In the genomic region with DNA sequence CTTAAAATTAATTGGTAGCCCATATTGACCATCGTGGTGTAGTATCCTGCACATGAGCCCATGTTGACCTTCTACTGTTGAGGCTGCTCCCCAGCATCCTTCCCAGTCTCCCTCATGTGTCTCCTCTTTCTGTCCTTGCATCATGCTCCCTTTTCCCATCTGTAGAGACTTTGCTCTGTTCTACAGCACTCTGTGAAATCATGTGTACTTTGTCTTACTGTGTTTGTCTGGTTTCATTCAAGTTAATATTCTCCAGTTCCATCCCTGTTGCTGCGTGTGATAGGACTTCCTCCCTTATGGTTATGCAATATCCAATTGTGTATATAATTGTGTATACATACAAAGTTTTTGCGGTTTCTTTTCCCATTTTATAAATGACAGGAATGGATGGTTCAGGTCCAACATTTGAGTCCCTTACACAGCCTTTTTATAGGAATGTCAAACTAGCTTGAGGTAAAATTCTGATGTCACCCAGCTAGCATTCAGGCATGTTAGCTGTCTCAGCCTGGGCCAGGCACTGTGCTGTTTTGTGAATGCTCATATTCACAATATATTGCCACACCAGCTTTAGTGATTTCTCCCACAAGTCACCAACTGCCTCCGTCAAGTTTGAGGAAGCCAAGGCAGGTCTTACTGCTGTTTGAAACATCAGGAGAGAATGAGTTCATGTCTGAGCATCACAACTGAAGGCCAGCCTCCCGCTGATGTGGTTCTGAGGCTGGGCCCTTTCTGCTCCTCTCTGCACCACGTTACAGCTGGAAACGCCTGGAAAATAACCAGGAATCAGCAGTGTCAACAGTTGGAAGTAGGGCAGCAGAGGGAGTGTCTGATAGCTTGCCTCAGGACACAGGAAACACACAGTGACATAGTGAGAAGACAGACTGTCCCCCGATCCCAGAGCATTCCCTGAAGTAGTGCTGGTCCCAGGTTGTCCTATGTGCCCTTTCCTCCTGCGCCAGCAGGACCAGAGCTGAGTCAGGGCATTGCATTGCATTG, we compare ENCODE assay signal across 15 mouse cellular contexts.
A peak's percentile ranks its signal among the peaks of the same experiment; 100 is the strongest.
DNase-seq lines count a peak whose midpoint lies in the region; ATAC-seq and TF ChIP-seq lines count a peak whose summit lies in the region.
"Had no signal": no experiment of that assay in that cellular context is flagged by ENCODE, and none has a peak within 500 bp of the region (broad histone marks: within the 10 kb centered on the region; RNA-seq: fewer than 3 reads in every experiment).

No protein-coding gene starts in this region.

- TF ChIP-seq CTCF in intestine, postnatal 0 days (IDR thresholded peaks at IDR 0.05; ENCODE audit: low read depth) = no peak
- TF ChIP-seq CTCF in stomach, postnatal 0 days (IDR thresholded peaks at IDR 0.05; ENCODE audit: low read depth) = no peak
- no peak for TF ChIP-seq CTCF in lung, adult 2 months (IDR thresholded peaks at IDR 0.05; ENCODE audit: insufficient read depth, low read length)

- TF ChIP-seq POLR2A in lung, adult 2 months (IDR thresholded peaks at IDR 0.05; ENCODE audit: borderline replicate concordance, extremely low read depth, low read depth, low read length) = no peak

- H3K27me3 ChIP-seq in heart, embryonic 12.5 days (replicated peaks) = no peaks in the 10 kb centered on the region
- no peaks in the 10 kb centered on the region for H3K27me3 ChIP-seq in intestine, postnatal 0 days (replicated peaks; ENCODE audit: control insufficient read depth, insufficient read depth, low read length)
- H3K27me3 ChIP-seq in stomach, postnatal 0 days (ENCODE audit: control insufficient read depth, insufficient read depth, low read length) = no peaks in the 10 kb centered on the region
- H3K27me3 ChIP-seq: CH12.LX; forebrain, embryonic 15.5 days; midbrain, embryonic 15.5 days; neural tube, embryonic 12.5 days had no signal

- H3K27ac ChIP-seq in heart, embryonic 12.5 days (ENCODE audit: poor library complexity, severe bottlenecking) = peak overlapping the region; percentile 12; the same call in 1 of the 2 replicates
- peak overlapping the region; percentile 80 for H3K27ac ChIP-seq in intestine, postnatal 0 days (ENCODE audit: low read depth, low read length)
- H3K27ac ChIP-seq in stomach, postnatal 0 days (replicated peaks) = peak overlapping the region; percentile 30; the same call in 1 of the 2 replicates
- H3K27ac ChIP-seq: forebrain, embryonic 15.5 days; midbrain, embryonic 15.5 days; neural tube, embryonic 12.5 days had no signal

- H3K9ac ChIP-seq in heart, embryonic 12.5 days = no peak overlapping the region
- H3K9ac ChIP-seq in intestine, postnatal 0 days (ENCODE audit: low read depth, low read length) = no peak overlapping the region
- H3K9ac ChIP-seq in stomach, postnatal 0 days (ENCODE audit: low read length) = no peak overlapping the region
- H3K9ac ChIP-seq: forebrain, embryonic 15.5 days; midbrain, embryonic 15.5 days; neural tube, embryonic 12.5 days had no signal

- no peak for TF ChIP-seq EP300 in stomach, postnatal 0 days (optimal IDR thresholded peaks at IDR 0.05)

- peak; percentile 50 for DNase-seq in lung, postnatal 10 days
- DNase-seq in lung, adult 18-20 months = no peak
- DNase-seq in stomach, postnatal 0 days (ENCODE audit: low spot score) = no peak
- no peak for DNase-seq in cerebellum, postnatal 25 days
- no peak for DNase-seq in layer of hippocampus, adult 9-11 months
- no peak for DNase-seq in lung, adult 2 months
- DNase-seq: cerebellum, postnatal 14 days; thymus, adult 18-20 months had no signal

- no peak overlapping the region for H3K4me2 ChIP-seq in heart, embryonic 12.5 days
- H3K4me2 ChIP-seq in intestine, postnatal 0 days (replicated peaks; ENCODE audit: low read depth) = no peak overlapping the region
- no peak overlapping the region for H3K4me2 ChIP-seq in stomach, postnatal 0 days (replicated peaks; ENCODE audit: low read depth)
- H3K4me2 ChIP-seq: forebrain, embryonic 15.5 days; midbrain, embryonic 15.5 days; neural tube, embryonic 12.5 days had no signal

- H3K4me1 ChIP-seq in heart, embryonic 12.5 days (replicated peaks) = peaks cover 13% of the 10 kb centered on the region
- H3K4me1 ChIP-seq in intestine, postnatal 0 days (replicated peaks; ENCODE audit: control insufficient read depth, insufficient read depth, low read length) = peaks cover 7% of the 10 kb centered on the region; the same call in 1 of the 2 replicates
- no peaks in the 10 kb centered on the region; the same call in 1 of the 2 replicates for H3K4me1 ChIP-seq in stomach, postnatal 0 days (replicated peaks; ENCODE audit: control insufficient read depth, insufficient read depth)
- H3K4me1 ChIP-seq in lung, adult 2 months (ENCODE audit: control insufficient read depth, insufficient read depth, low read length) = no peaks in the 10 kb centered on the region
- H3K4me1 ChIP-seq: forebrain, embryonic 15.5 days; midbrain, embryonic 15.5 days; neural tube, embryonic 12.5 days had no signal

- H3K9me3 ChIP-seq in heart, embryonic 12.5 days (replicated peaks) = no peaks in the 10 kb centered on the region
- no peaks in the 10 kb centered on the region for H3K9me3 ChIP-seq in intestine, postnatal 0 days (ENCODE audit: control insufficient read depth)
- H3K9me3 ChIP-seq in stomach, postnatal 0 days (ENCODE audit: control insufficient read depth, low read length) = no peaks in the 10 kb centered on the region
- H3K9me3 ChIP-seq: forebrain, embryonic 15.5 days; midbrain, embryonic 15.5 days; neural tube, embryonic 12.5 days had no signal

- no peak overlapping the region for H3K4me3 ChIP-seq in heart, embryonic 12.5 days
- no peak overlapping the region for H3K4me3 ChIP-seq in intestine, postnatal 0 days (ENCODE audit: low read depth, low read length)
- H3K4me3 ChIP-seq in stomach, postnatal 0 days (ENCODE audit: low read depth, low read length) = no peak overlapping the region
- no peak overlapping the region for H3K4me3 ChIP-seq in lung, adult 2 months (replicated peaks; ENCODE audit: extremely low read depth, low read depth, low read length)
- H3K4me3 ChIP-seq: forebrain, embryonic 15.5 days; midbrain, embryonic 15.5 days; neural tube, embryonic 12.5 days had no signal

- ATAC-seq in heart, embryonic 12.5 days (ENCODE audit: insufficient number of reproducible peaks, low FRiP score) = peak; percentile 39; the same call in 1 of the 2 replicates
- peak; percentile 65 for ATAC-seq in intestine, postnatal 0 days
- ATAC-seq in stomach, postnatal 0 days (ENCODE audit: low FRiP score, low TSS enrichment) = peak; percentile 74
- ATAC-seq: forebrain, embryonic 15.5 days; inflammation-experienced regulatory T-cells, adult 6 months; midbrain, embryonic 15.5 days had no signal

- 60% methylated on average over 9 of the region's 9 CpGs for WGBS in heart, embryonic 12.5 days
- 54% methylated on average over 9 of the region's 9 CpGs for WGBS in intestine, postnatal 0 days
- 60% methylated on average over 9 of the region's 9 CpGs for WGBS in stomach, postnatal 0 days
- WGBS in lung, adult 2 months = 63% methylated on average over 9 of the region's 9 CpGs

- peaks cover 3% of the 10 kb centered on the region; the same call in 1 of the 2 replicates for H3K36me3 ChIP-seq in heart, embryonic 12.5 days
- no peaks in the 10 kb centered on the region for H3K36me3 ChIP-seq in intestine, postnatal 0 days (ENCODE audit: control insufficient read depth, insufficient read depth)
- H3K36me3 ChIP-seq in stomach, postnatal 0 days (ENCODE audit: control insufficient read depth, insufficient read depth, low read length) = 0 out of 2 replicates have a peak, but pooled peaks cover 2% of the 10 kb centered on the region
- H3K36me3 ChIP-seq: forebrain, embryonic 15.5 days; midbrain, embryonic 15.5 days; neural tube, embryonic 12.5 days had no signal

Comparison
In these comparisons a context has a peak if more than half of its experiments do, and no peak if none do; other contexts are left out.
1. H3K27ac ChIP-seq: peak in every context shown above with its lines; median percentile 80 in intestine, postnatal 0 days; 30 in stomach, postnatal 0 days; 12 in heart, embryonic 12.5 days.